Comparison of ENCODE assay signal across 9 mouse cellular contexts in genomic region chr12:99560701-99561332, GRCm38 (mm10). TPM values are rescaled to one million over a fixed set of nuclear protein-coding genes. Genes with fewer than 3 reads are reported as not detected.
DNase-seq lines count a peak whose midpoint lies in the region; ATAC-seq and TF ChIP-seq lines count a peak whose summit lies in the region.
"Had no signal": no experiment of that assay in that cellular context is flagged by ENCODE, and none has a peak within 500 bp of the region (broad histone marks: within the 10 kb centered on the region; RNA-seq: fewer than 3 reads in every experiment).

No protein-coding gene starts in this region.

- no peak overlapping the region for H3K9ac ChIP-seq in heart, embryonic 15.5 days
- peak overlapping the region; percentile 75; the same call in 1 of the 2 replicates for H3K9ac ChIP-seq in neural tube, embryonic 13.5 days

- H3K4me3 ChIP-seq in bone marrow, adult 2 months (replicated peaks; ENCODE audit: control insufficient read depth, low read depth, low read length), result peak overlapping the region; percentile 23
- H3K4me3 ChIP-seq in heart, embryonic 15.5 days, result peak overlapping the region; percentile 89; the same call in 1 of the 2 replicates
- peak overlapping the region; percentile 55 for H3K4me3 ChIP-seq in neural tube, embryonic 13.5 days

- no peaks in the 10 kb centered on the region for H3K36me3 ChIP-seq in heart, embryonic 15.5 days
- H3K36me3 ChIP-seq in neural tube, embryonic 13.5 days, result no peaks in the 10 kb centered on the region
- H3K36me3 ChIP-seq: G1E had no signal

- no peak for TF ChIP-seq POLR2A in bone marrow, adult 2 months (IDR thresholded peaks at IDR 0.05; ENCODE audit: borderline replicate concordance, control insufficient read depth, low read depth, low read length)

- 3% methylated on average over 11 of the region's 11 CpGs for WGBS in bone marrow, adult 2 months
- 50% methylated on average over 11 of the region's 11 CpGs for WGBS in heart, embryonic 15.5 days
- WGBS in neural tube, embryonic 13.5 days, result 54% methylated on average over 11 of the region's 11 CpGs

- intact Hi-C loops in left cerebral cortex, postnatal 25 days (cut with DNase I), result loop anchor here (5.0 kb wide), 2 partner anchors 66 to 276 kb away; no protein-coding TSS in a partner anchor

- peaks cover 3% of the 10 kb centered on the region for H3K4me1 ChIP-seq in bone marrow, adult 2 months (ENCODE audit: control insufficient read depth, insufficient read depth, low read length)
- peaks cover 44% of the 10 kb centered on the region for H3K4me1 ChIP-seq in heart, embryonic 15.5 days (replicated peaks)
- peaks cover 39% of the 10 kb centered on the region for H3K4me1 ChIP-seq in neural tube, embryonic 13.5 days (replicated peaks)

- ATAC-seq in heart, embryonic 15.5 days (replicated peaks; ENCODE audit: insufficient number of reproducible peaks, insufficient read depth, low FRiP score, low read depth), result no peak
- ATAC-seq in neural tube, embryonic 13.5 days (ENCODE audit: low read depth), result no peak

- no peaks in the 10 kb centered on the region for H3K9me3 ChIP-seq in heart, embryonic 15.5 days (replicated peaks)
- H3K9me3 ChIP-seq in neural tube, embryonic 13.5 days, result no peaks in the 10 kb centered on the region

- no peak for TF ChIP-seq CTCF in bone marrow, adult 2 months (IDR thresholded peaks at IDR 0.05; ENCODE audit: control insufficient read depth, insufficient read depth, low read length)

- peak; percentile 36 for DNase-seq in embryo, embryonic 11 days
- no peak for DNase-seq in embryo, embryonic 10 days (ENCODE audit: low spot score)
- peak; percentile 80 to 91 for DNase-seq in kidney, postnatal 36 days
- no peak for DNase-seq in left cerebral cortex, postnatal 25 days (ENCODE audit: low spot score in 2 of 2)
- no peak for DNase-seq in right cerebral cortex, postnatal 36 days (ENCODE audit: low spot score in 2 of 2)

- H3K27ac ChIP-seq in bone marrow, adult 2 months (ENCODE audit: control insufficient read depth, insufficient read depth, low read depth, low read length, poor library complexity), result peak overlapping the region; percentile 75
- peak overlapping the region; percentile 85 for H3K27ac ChIP-seq in heart, embryonic 15.5 days
- H3K27ac ChIP-seq in neural tube, embryonic 13.5 days (replicated peaks), result no peak overlapping the region

- peak overlapping the region; percentile 89 for H3K4me2 ChIP-seq in heart, embryonic 15.5 days
- H3K4me2 ChIP-seq in neural tube, embryonic 13.5 days, result peak overlapping the region; percentile 56

- no peaks in the 10 kb centered on the region for H3K27me3 ChIP-seq in heart, embryonic 15.5 days
- peaks cover 4% of the 10 kb centered on the region; the same call in 1 of the 2 replicates for H3K27me3 ChIP-seq in neural tube, embryonic 13.5 days

RNA-seq across cellular contexts. Expression of gene Foxn3, which starts 2.6 kb away (rescaled TPM):
- polyA plus RNA-seq in bone marrow, adult 2 months (2011; ENCODE audit: insufficient read depth, insufficient read length, low replicate concordance, missing spikeins), result 20.7 and 23.7 TPM in 2 replicates
- 57.5 and 64.2 TPM in 2 replicates for polyA plus RNA-seq in heart, embryonic 15.5 days (2015; fragmentation: Nextera tagmentation; extraction: Ambion mirVana)
- polyA plus RNA-seq in neural tube, embryonic 13.5 days (2015; fragmentation: Nextera tagmentation; extraction: Ambion mirVana), result 70.0 and 74.5 TPM in 2 replicates
- 10 to 100 TPM; 49.3 to 52.8 TPM for total RNA-seq in left cerebral cortex, postnatal 25 days (2021)

Comparison
In these comparisons a context has a peak if more than half of its experiments do, and no peak if none do; other contexts are left out.
1. DNase-seq: peak in embryo, embryonic 11 days (single experiment) and kidney, postnatal 36 days (2 of 2); none in embryo, embryonic 10 days (single experiment), left cerebral cortex, postnatal 25 days (0 of 2) and right cerebral cortex, postnatal 36 days (0 of 2).
2. H3K4me3 ChIP-seq: peak in every context shown above with its lines; median percentile 89 in heart, embryonic 15.5 days; 55 in neural tube, embryonic 13.5 days; 23 in bone marrow, adult 2 months.